Mouse (Mus musculus) limb, embryonic 12.5 days (tissue): ENCODE results near the gene Slc30a3. TPM values are rescaled to one million over a fixed set of nuclear protein-coding genes. Genes with fewer than 3 reads are reported as not detected.

Experiments used
- ATAC-seq: fragments of 200-750 bp; cut with Nextera tagmentation; 2 replicates; pipeline ENCODE4 v1.8.0; 2017; ENCODE audit warnings: low read depth, moderate TSS enrichment; ENCODE audit not compliant: insufficient number of reproducible peaks, insufficient read depth, low FRiP score, low TSS enrichment
- H3K27ac ChIP-seq: fragments of 300-500 bp; sonication (generic); 2 replicates; pipeline ENCODE4 v1.5.1; 2016; ENCODE audit warnings: mild to moderate bottlenecking, moderate library complexity
- H3K27me3 ChIP-seq: fragments of 300-500 bp; sonication (generic); 2 replicates; pipeline ENCODE4 v1.6.1; 2016; ENCODE audit warnings: mild to moderate bottlenecking, moderate library complexity
- H3K36me3 ChIP-seq: fragments of 300-500 bp; sonication (generic); 2 replicates; pipeline ENCODE4 v1.6.1; 2016; ENCODE audit warnings: mild to moderate bottlenecking, moderate library complexity
- H3K4me1 ChIP-seq: fragments of 300-500 bp; sonication (generic); replicated peaks from 2 replicates; pipeline ENCODE4 v1.6.1; 2016
- H3K4me2 ChIP-seq: fragments of 300-500 bp; sonication (generic); 2 replicates; pipeline ENCODE4 v1.6.1; 2016; ENCODE audit warnings: mild to moderate bottlenecking, moderate library complexity
- H3K4me3 ChIP-seq: fragments of 300-500 bp; sonication (generic); replicated peaks from 2 replicates; pipeline ENCODE4 v1.5.1; 2016; ENCODE audit warnings: mild to moderate bottlenecking
- H3K9ac ChIP-seq: fragments of 300-500 bp; sonication (generic); replicated peaks from 2 replicates; pipeline ENCODE4 v1.6.1; 2016; ENCODE audit warnings: mild to moderate bottlenecking, moderate library complexity
- H3K9me3 ChIP-seq: fragments of 300-500 bp; sonication (generic); 2 replicates; pipeline ENCODE4 v1.6.1; 2016; ENCODE audit warnings: mild to moderate bottlenecking, moderate library complexity
- WGBS: fragments of 180-500 bp; shearing (Covaris S2); methylation state at CpG from one replicate; pipeline ENCODE4 v1.1.7; 2016; 5-methylcytosine and 5-hydroxymethylcytosine counted together
- polyA plus RNA-seq: library from polyadenylated mRNA; unstranded; fragments of >200 nt; fragmentation: Nextera tagmentation; extraction: Ambion mirVana; gene quantifications from 2 replicates; pipeline ENCODE4 v1.2.1, GENCODE M21; 2016

Slc30a3 gene
- polyA plus RNA-seq, 1 experiment from 2014 or later: 0.21 TPM

DNA sequence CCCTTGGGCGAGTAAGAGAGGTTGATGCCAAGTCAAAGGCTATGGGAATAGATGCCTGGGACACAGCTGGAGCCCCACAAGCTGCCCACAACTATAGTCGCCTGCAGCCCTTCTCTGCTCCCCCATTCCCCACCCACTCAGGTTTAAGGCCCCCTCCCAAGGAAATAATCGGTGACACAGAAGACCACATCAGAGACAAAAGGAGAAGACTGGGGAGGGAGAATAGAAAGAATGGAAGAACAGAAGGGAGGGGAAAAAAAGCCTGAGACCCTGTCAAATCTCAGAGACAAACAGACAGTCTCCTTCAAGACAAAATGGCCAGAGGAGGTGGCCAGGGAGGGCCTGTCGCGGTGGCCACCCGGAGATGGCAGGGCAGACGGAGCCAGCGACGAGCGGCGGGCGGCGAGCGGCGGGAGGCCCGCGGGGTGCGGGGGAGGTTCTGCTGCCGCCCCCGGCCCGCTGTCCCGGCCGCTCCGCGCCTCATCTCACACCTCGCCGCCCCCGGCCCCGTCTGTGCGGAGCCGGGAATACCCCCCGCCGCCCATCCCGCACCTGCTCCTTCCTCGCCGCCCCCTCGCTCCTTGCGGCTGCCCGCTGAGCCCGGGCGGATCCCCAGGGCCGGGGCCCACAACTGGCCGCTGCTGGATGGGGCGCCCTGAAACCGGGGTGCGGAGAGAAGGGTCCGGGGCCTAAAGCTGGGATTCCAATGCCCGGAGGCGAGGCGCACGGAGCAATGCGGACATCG lies 15.6 kb downstream of the Slc30a3 start:
- peak overlapping the region; percentile 69 for H3K4me2 ChIP-seq
- no peaks in the 10 kb centered on the region for H3K36me3 ChIP-seq
- H3K4me3 ChIP-seq: peak overlapping the region; percentile 43
- peaks cover 100% of the 10 kb centered on the region for H3K27me3 ChIP-seq
- no peaks in the 10 kb centered on the region for H3K9me3 ChIP-seq
- no peak overlapping the region for H3K27ac ChIP-seq
- 3% methylated on average over 52 of the region's 53 CpGs for WGBS
- peak overlapping the region; percentile 52 for H3K9ac ChIP-seq
- ATAC-seq: no peak
- peaks cover 30% of the 10 kb centered on the region for H3K4me1 ChIP-seq

DNA sequence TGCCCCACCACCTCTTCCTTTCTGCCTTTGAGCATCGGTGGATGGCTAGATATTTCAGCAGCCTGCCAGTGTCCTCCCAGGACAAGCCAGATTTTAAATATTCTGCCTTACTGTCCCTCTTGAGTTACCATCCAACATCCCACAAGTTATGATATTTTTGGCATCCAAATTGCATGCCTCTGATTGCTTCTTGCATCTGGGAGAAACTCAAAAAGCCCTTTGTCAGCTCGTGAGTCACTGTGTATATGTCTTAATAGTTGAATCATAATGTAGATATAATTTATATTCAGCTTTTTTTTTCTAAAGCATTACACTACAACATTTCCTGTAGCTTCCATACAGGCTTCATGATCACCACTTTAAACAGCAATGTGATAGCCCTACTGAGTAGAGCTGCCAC lies 20.9 kb downstream of the Slc30a3 start:
- Histone ChIP-seq H3K4me1 (0 out of 2 replicates have a peak, but pooled peaks cover 10% of the 10 kb centered on the region), H3K9ac (no peak overlapping the region), H3K36me3 (no peaks in the 10 kb centered on the region), H3K4me3 (no peak overlapping the region), H3K9me3 (no peaks in the 10 kb centered on the region), H3K27me3 (peaks cover 80% of the 10 kb centered on the region), H3K4me2 (no peak overlapping the region), H3K27ac (no peak overlapping the region)
- ATAC-seq: no peak
- WGBS: 76% methylated on average over 2 of the region's 2 CpGs

DNA sequence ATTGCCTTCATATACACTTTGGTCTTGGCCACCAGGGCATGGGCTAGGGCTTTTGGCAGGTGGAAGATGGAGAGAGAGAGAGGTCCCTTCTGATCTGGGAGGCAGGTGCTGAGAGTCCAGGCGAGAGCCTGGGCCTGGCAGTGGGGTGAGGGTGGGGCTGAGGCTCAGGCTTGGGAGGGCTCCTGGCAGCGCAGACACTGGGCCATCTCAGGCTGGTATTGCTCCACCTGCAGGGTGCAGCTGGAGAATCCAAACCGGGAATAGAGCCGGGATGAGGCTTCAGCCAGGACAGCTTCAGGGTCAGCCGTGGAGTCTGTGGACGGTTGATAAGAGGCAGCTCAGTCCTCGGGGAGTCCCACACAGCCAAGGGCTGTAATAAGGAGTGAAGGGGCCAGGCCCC lies 21.4 kb downstream of the Slc30a3 start:
- H3K4me1 ChIP-seq: 0 out of 2 replicates have a peak, but pooled peaks cover 10% of the 10 kb centered on the region
- ATAC-seq: no peak
- H3K9me3 ChIP-seq: no peaks in the 10 kb centered on the region
- H3K27me3 ChIP-seq: peaks cover 75% of the 10 kb centered on the region
- H3K9ac ChIP-seq: no peak overlapping the region
- no peak overlapping the region for H3K4me2 ChIP-seq
- H3K36me3 ChIP-seq: no peaks in the 10 kb centered on the region
- H3K4me3 ChIP-seq: no peak overlapping the region
- 32% methylated on average over 7 of the region's 7 CpGs for WGBS
- no peak overlapping the region for H3K27ac ChIP-seq

DNA sequence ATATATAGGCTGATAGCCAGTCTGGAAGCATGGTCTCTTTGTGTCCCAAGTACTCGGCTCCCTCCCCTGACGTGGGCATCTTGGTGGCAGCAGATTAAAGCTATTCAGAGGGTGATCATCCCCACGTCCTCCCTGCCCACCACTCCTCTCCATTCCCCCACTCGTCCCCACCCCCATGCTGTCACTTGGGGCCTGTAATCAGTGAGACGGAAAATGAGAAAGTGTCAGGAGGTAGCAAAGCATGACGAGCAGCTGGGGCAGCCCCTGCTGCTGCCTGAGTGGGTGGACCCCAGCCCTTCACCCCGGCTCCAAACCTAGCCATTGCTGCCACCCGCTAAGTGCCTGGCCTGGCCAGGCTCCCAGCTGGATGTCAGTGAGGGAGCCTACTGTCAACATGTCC lies 24.1 kb downstream of the Slc30a3 start:
- peaks cover 3% of the 10 kb centered on the region for H3K36me3 ChIP-seq

DNA sequence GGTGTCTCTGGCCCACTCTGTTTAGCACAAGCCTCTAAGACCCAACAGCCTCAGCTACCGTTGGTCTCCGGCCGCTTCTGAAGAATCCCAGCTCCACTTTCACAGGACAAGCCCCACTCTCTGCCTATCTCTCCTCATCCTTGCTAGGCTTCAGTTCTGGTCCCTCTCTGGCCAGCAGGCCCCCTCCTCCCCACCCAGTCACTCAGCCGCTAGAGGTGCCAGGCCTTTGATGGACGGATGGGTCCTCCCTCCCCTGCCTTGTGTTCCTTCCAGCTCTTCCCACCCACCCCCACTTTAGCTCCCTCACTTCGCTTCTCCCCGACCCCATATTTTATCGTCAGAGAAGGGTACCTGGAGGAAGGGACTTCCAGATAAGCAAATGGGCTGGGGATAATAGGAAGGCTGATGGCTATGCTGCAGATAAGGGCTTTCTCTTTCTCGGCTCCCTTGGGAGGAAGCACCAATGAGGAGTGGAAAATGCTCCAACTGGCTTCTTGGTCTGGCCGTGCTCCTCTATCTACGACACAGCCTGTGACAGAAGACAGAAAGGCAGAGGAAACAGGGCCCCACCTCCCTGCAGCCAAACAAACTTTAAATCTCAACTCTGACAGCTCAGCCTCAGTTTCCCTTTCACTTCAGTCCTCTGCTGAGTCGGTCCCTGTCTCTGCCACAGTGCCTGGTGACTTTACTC lies 25.0 kb downstream of the Slc30a3 start:
- peaks cover 40% of the 10 kb centered on the region for H3K27me3 ChIP-seq
- no peak overlapping the region for H3K27ac ChIP-seq
- H3K4me3 ChIP-seq: no peak overlapping the region
- no peak overlapping the region for H3K9ac ChIP-seq
- H3K9me3 ChIP-seq: no peaks in the 10 kb centered on the region
- no peak overlapping the region for H3K4me2 ChIP-seq
- 0 out of 2 replicates have a peak, but pooled peaks cover 10% of the 10 kb centered on the region for H3K4me1 ChIP-seq
- H3K36me3 ChIP-seq: peaks cover 12% of the 10 kb centered on the region
- 22% methylated on average over 12 of the region's 12 CpGs for WGBS
- no peak for ATAC-seq

More for the DNA sequence above, 24.1 kb downstream of the Slc30a3 start:
- Histone ChIP-seq H3K4me2 (no peak overlapping the region), H3K27me3 (peaks cover 49% of the 10 kb centered on the region), H3K4me3 (no peak overlapping the region), H3K4me1 (0 out of 2 replicates have a peak, but pooled peaks cover 10% of the 10 kb centered on the region), H3K9me3 (no peaks in the 10 kb centered on the region), H3K27ac (no peak overlapping the region), H3K9ac (no peak overlapping the region)
- no peak for ATAC-seq
- 18% methylated on average over 8 of the region's 8 CpGs for WGBS

DNA sequence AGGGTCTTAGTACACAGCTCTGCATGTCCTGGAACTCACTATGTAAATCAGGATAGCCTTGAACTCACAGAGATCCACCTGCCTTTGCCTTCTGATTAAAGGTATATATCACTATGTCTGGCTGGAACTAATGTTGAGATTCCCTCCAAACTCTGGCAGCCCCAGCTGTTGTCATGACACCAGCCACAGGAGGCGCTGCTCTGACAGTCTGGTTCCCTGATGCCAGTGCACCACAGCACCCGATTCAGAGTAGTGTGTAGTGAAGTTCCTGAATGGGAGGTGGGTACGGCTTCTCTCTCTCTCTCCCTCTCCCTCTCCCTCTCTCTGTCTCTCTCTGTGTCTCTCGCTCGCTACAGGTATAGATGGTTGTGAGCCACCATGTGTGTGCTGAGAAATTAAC lies 25.7 kb downstream of the Slc30a3 start:
- ATAC-seq: no peak

DNA sequence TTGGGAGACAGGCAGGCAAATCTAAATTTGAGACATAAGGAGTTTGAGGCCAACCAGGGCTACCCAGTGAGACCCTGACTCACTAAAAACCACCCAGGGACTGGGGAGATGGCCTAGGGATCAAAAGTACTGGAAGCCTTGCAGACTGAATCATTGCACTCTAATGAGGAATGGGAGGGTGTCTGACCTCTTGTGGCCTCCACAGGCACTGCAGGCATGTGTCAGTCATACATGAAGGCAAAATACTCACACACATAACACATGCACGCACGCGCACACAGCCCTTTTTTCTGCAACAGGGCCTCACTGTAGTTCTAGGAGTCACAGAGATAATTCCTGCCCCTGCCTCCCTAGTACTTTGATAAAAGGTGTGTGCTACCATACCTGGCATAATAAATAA lies 26.7 kb downstream of the Slc30a3 start:
- Histone ChIP-seq H3K9me3 (no peaks in the 10 kb centered on the region), H3K4me3 (no peak overlapping the region), H3K4me1 (0 out of 2 replicates have a peak, but pooled peaks cover 10% of the 10 kb centered on the region), H3K36me3 (peaks cover 29% of the 10 kb centered on the region), H3K4me2 (no peak overlapping the region), H3K9ac (no peak overlapping the region), H3K27me3 (peaks cover 25% of the 10 kb centered on the region), H3K27ac (no peak overlapping the region)
- 73% methylated on average over 3 of the region's 3 CpGs for WGBS
- ATAC-seq: no peak

More for the DNA sequence above, 25.7 kb downstream of the Slc30a3 start:
- Histone ChIP-seq H3K4me2 (no peak overlapping the region), H3K27me3 (peaks cover 33% of the 10 kb centered on the region), H3K4me3 (no peak overlapping the region), H3K4me1 (0 out of 2 replicates have a peak, but pooled peaks cover 10% of the 10 kb centered on the region), H3K36me3 (peaks cover 19% of the 10 kb centered on the region), H3K9ac (no peak overlapping the region), H3K9me3 (no peaks in the 10 kb centered on the region), H3K27ac (no peak overlapping the region)
- WGBS: 27% methylated on average over 5 of the region's 5 CpGs

DNA sequence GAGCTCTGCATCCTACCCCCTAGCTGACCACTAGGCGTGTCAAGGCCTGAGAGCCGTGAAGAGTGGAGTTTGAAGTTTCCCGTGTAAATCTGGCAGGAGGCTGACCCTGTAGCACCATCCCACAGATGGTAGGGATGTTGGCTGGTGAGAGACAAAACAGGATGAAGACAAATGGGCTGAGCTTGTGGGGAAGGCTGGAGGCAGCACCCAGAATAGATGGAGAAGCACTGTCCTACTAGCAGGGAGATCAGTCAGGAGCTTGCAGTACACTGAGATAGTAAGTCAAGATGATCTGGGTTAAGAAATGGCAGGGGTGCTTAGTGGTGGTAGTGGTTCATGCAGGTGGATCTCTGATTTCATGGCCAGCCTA lies 27.3 kb downstream of the Slc30a3 start:
- 61% methylated on average over 3 of the region's 3 CpGs for WGBS
- Histone ChIP-seq H3K36me3 (peaks cover 35% of the 10 kb centered on the region), H3K27ac (no peak overlapping the region), H3K27me3 (peaks cover 19% of the 10 kb centered on the region), H3K4me1 (0 out of 2 replicates have a peak, but pooled peaks cover 10% of the 10 kb centered on the region), H3K4me3 (no peak overlapping the region), H3K9ac (no peak overlapping the region), H3K9me3 (no peaks in the 10 kb centered on the region), H3K4me2 (no peak overlapping the region)
- ATAC-seq: no peak

DNA sequence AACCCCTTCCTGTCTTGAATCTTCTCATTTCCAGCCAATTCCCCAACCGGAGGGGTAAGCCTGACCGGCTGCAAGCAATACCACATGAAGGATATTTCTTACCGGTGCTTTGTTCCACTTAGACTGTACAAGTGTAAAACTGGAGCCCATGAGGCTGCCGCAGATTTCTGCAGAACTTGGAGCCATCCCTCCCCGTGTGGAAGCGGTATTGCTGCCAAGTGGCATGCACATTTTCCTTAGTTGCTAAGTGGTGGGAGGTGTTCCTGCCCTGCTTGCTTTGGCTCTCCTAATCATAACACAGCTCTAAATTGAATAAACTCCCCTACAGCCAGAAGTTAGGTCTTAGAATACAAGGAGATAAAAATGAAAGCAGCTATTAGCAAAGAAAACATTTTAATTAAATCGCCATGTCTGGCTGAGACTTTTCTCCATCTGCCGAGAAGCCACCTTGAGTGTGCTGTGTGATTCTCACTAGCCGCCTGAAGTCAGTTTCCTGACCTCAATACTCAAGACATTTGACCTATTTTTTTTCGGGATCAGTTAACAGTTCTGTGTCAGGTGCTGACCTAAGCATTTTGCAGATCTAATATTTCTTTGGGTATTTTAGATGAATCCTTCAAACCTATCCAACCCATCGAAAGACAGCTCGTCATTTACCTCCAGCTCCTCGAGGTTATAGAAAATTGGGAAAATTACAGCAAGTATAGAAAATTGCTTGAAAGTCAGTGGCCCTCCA lies 27.8 kb downstream of the Slc30a3 start:
- 0 out of 2 replicates have a peak, but pooled peaks cover 10% of the 10 kb centered on the region for H3K4me1 ChIP-seq
- whole genome bisulfite sequencing: 83% methylated on average over 13 of the region's 13 CpGs
- no peaks in the 10 kb centered on the region for H3K9me3 ChIP-seq
- no peak overlapping the region for H3K4me2 ChIP-seq
- no peak overlapping the region for H3K4me3 ChIP-seq
- H3K27me3 ChIP-seq: peaks cover 17% of the 10 kb centered on the region
- no peak overlapping the region for H3K27ac ChIP-seq
- no peak for ATAC-seq
- H3K9ac ChIP-seq: no peak overlapping the region; the same call in 1 of the 2 replicates
- peaks cover 40% of the 10 kb centered on the region for H3K36me3 ChIP-seq

DNA sequence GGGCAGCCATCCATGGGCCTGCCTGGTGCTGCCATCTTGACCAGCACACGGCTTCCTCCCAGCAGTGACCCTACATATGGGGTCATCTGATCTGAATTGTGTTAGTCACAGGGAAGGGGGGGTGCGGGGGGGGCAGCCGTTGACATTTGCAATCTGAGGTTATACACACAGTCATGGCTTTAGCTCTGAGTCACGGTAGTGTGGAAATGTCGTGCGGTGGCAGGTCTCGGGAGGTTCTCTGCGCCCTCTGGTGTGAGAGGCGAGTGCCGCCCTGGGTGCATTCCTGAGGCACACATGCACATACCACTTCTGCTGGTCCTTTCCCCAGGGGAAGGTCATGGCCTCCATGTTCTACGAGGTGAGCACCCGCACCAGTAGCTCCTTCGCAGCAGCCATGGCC lies 31.7 kb downstream of the Slc30a3 start:
- Histone ChIP-seq H3K4me3 (no peak overlapping the region), H3K9ac (no peak overlapping the region), H3K36me3 (peaks cover 79% of the 10 kb centered on the region), H3K27ac (no peak overlapping the region), H3K9me3 (no peaks in the 10 kb centered on the region), H3K4me1 (no peaks in the 10 kb centered on the region), H3K4me2 (no peak overlapping the region), H3K27me3 (no peaks in the 10 kb centered on the region)
- 90% methylated on average over 13 of the region's 13 CpGs for WGBS
- no peak for ATAC-seq

DNA sequence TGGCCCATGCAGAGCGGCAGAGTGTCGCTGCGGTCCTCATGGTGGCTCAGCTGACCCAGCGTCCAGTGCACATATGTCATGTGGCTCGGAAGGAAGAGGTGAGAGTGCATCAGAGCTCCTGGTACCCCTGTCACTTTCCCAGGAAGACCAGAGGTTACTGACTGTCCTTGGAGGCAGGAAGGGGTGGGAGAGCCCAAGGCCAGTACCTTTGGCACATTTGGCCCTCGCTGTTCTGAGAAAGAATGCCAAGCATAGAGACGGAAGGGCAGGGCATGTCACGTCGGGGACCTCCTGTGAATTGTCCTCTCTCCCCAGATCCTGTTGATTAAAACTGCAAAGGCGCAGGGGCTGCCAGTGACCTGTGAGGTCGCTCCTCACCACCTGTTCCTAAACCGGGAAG lies 34.9 kb downstream of the Slc30a3 start:
- peaks cover 100% of the 10 kb centered on the region for H3K36me3 ChIP-seq
- 91% methylated on average over 12 of the region's 12 CpGs for WGBS
- ATAC-seq: no peak

More for the DNA sequence above, 34.9 kb downstream of the Slc30a3 start:
- H3K9ac ChIP-seq: no peak overlapping the region
- H3K9me3 ChIP-seq: no peaks in the 10 kb centered on the region
- no peak overlapping the region for H3K27ac ChIP-seq
- H3K4me3 ChIP-seq: no peak overlapping the region
- no peak overlapping the region for H3K4me2 ChIP-seq
- H3K4me1 ChIP-seq: no peaks in the 10 kb centered on the region
- no peaks in the 10 kb centered on the region for H3K27me3 ChIP-seq
